Mouse (Mus musculus): ENCODE results near the gene Arhgdib.

DNA sequence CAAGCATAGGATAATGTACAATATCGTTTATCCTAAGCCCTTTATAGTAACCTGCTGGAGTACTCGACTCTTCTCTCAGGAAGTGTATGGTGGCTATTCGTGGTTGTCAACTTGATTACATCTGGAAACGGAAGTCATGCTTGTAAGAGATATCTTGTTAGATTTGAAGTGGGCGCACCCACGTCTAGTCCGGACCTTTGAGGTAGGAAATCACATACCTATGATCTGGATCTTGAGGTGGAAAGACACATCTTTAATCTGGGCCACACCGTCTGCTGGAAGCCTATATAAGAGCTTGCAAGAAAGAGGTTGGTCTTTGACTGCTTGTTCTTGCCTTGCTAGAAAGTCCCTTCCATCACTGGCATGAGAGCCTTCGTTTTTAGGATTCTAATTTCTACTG lies 39.2 kb downstream of the Arhgdib start:
- TF ChIP-seq MAX (IDR thresholded peaks at IDR 0.05; ENCODE audit: low read depth) (no peak), POLR2A (IDR thresholded peaks at IDR 0.05; ENCODE audit: insufficient read length, low read depth) (no peak), MYOD1 (IDR thresholded peaks at IDR 0.05; ENCODE audit: control insufficient read depth in 1 of 3, insufficient read length in 2 of 3, low read depth in 2 of 3) (no peak), E2F4 (IDR thresholded peaks at IDR 0.05; ENCODE audit: insufficient read depth) (no peak), TCF12 (IDR thresholded peaks at IDR 0.05; ENCODE audit: insufficient read depth, poor library complexity, severe bottlenecking) (no peak), USF1 (IDR thresholded peaks at IDR 0.05; ENCODE audit: low read depth) (no peak), CEBPB (IDR thresholded peaks at IDR 0.05; ENCODE audit: insufficient read depth, poor library complexity, severe bottlenecking) (no peak), POLR2AphosphoS2 (IDR thresholded peaks at IDR 0.05; ENCODE audit: insufficient read length, low read depth) (no peak), MYOG (IDR thresholded peaks at IDR 0.05; ENCODE audit: control insufficient read depth in 1 of 3, insufficient read depth in 1 of 3, insufficient read length in 2 of 3, low read depth in 2 of 3) (no peak), REST (IDR thresholded peaks at IDR 0.05; ENCODE audit: insufficient read depth, insufficient read length) (no peak), SRF (IDR thresholded peaks at IDR 0.05; ENCODE audit: control insufficient read depth, insufficient read length, low read depth) (no peak), TCF3 (IDR thresholded peaks at IDR 0.05; ENCODE audit: insufficient read length, low read depth) (no peak)
